Mouse (Mus musculus) stomach, embryonic 14.5 days (tissue): ENCODE results near the gene Cdc42ep5. TPM values are rescaled to one million over a fixed set of nuclear protein-coding genes. Genes with fewer than 3 reads are reported as not detected.

Experiments used
- ATAC-seq: fragments of 200-750 bp; cut with Nextera tagmentation; 2 replicates; pipeline ENCODE4 v1.8.0; 2017; ENCODE audit warnings: low read depth, moderate TSS enrichment; ENCODE audit not compliant: insufficient number of reproducible peaks, insufficient read depth, low FRiP score
- H3K27ac ChIP-seq: fragments of 300-500 bp; sonication (generic); 2 replicates; pipeline ENCODE4 v1.5.1; 2014; ENCODE audit warnings: mild to moderate bottlenecking, low read length, moderate library complexity, mixed read lengths
- H3K27me3 ChIP-seq: fragments of 300-500 bp; sonication (generic); 2 replicates; pipeline ENCODE4 v1.6.1; 2014; ENCODE audit warnings: low read length, control low read depth, mixed read lengths; ENCODE audit not compliant: control insufficient read depth, insufficient read depth
- H3K36me3 ChIP-seq: fragments of 300-500 bp; sonication (generic); 2 replicates; pipeline ENCODE4 v1.6.1; 2014; ENCODE audit warnings: mild to moderate bottlenecking, control low read depth, low read length, moderate library complexity, mixed read lengths; ENCODE audit not compliant: control insufficient read depth, insufficient read depth
- H3K4me1 ChIP-seq: fragments of 300-500 bp; sonication (generic); 2 replicates; pipeline ENCODE4 v1.6.1; 2014; ENCODE audit warnings: low read length, control low read depth, mixed read lengths; ENCODE audit not compliant: control insufficient read depth, insufficient read depth
- H3K4me2 ChIP-seq: fragments of 300-500 bp; sonication (generic); replicated peaks from 2 replicates; pipeline ENCODE4 v1.6.1; 2014; ENCODE audit warnings: low read depth, low read length, control low read depth
- H3K4me3 ChIP-seq: fragments of 300-500 bp; sonication (generic); 2 replicates; pipeline ENCODE4 v1.5.1; 2014; ENCODE audit warnings: low read depth, low read length, control low read depth
- H3K9ac ChIP-seq: fragments of 300-500 bp; sonication (generic); replicated peaks from 2 replicates; pipeline ENCODE4 v1.6.1; 2014; ENCODE audit warnings: low read depth, mild to moderate bottlenecking, control low read depth, low read length, moderate library complexity, mixed read lengths
- H3K9me3 ChIP-seq: fragments of 300-500 bp; sonication (generic); 2 replicates; pipeline ENCODE4 v1.6.1; 2016; ENCODE audit warnings: low read depth, low read length, control low read depth; ENCODE audit not compliant: control insufficient read depth
- WGBS: fragments of 180-500 bp; shearing (Covaris S2); extraction: QIAGEN DNeasy Blood & Tissue Kit; methylation state at CpG from one replicate; pipeline ENCODE4 v1.1.7; 2014; 5-methylcytosine and 5-hydroxymethylcytosine counted together
- polyA plus RNA-seq: library from polyadenylated mRNA; unstranded; fragments of >200 nt; fragmentation: Nextera tagmentation; extraction: Ambion mirVana; gene quantifications from 2 replicates; pipeline ENCODE4 v1.2.1, GENCODE M21; 2014

The Cdc42ep5 gene
- polyA plus RNA-seq, 1 experiment from 2014 or later: 76.7 TPM

DNA sequence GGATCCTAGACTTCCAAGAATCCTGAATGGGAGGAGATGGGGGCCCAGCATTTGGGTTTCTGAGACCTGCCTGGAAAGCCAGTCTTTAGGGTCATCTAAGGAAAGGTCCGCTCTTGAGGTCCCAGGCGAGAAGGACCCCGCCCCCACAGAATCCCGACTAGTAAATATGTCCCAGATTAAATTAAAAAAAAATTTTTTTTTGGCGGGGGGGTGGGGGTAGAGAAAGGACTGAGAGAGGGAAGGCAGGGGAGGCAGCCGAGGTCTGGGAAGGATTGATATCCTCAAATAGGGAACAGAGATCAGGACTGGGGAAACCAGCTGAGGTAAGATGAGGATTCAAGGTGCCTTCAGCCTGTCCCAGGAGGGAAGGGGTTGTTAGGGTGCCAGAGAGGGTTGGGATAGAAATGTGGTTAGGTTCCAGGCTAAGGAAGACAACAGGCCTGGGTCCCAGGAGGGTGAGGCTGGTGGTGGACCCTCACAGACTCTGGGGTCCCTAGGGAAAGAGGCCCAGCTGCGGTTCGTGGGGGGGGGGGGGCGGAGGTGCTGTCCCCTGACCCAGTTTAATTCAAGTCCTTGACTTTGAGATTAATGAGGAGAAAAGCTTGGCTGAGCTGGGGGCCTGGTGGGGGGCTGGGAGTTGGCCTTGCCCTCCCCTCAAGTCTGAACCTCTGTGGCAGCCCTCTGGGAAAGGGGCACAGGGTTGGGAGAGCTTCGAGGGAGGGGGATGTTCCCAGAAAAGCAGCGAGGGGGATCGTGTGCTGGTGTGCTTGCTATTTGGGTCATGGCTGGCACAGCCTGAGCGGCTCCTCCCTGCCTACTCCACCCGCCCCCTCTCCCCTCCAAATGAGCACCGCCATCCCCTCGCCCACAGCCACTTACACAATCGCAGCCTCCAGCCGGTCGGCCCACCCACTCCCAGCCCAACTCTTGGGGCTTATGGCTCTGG lies 44.4 kb downstream of the Cdc42ep5 start:
- Histone ChIP-seq H3K27me3 (0 out of 2 replicates have a peak, but pooled peaks cover 11% of the 10 kb centered on the region), H3K4me2 (peak overlapping the region; percentile 68), H3K9ac (no peak overlapping the region), H3K4me3 (peak overlapping the region; percentile 39), H3K36me3 (no peaks in the 10 kb centered on the region), H3K9me3 (no peaks in the 10 kb centered on the region), H3K27ac (no peak overlapping the region), H3K4me1 (peaks cover 7% of the 10 kb centered on the region; the same call in 1 of the 2 replicates)
- no peak for ATAC-seq
- WGBS: 21% methylated on average over 18 of the region's 19 CpGs

DNA sequence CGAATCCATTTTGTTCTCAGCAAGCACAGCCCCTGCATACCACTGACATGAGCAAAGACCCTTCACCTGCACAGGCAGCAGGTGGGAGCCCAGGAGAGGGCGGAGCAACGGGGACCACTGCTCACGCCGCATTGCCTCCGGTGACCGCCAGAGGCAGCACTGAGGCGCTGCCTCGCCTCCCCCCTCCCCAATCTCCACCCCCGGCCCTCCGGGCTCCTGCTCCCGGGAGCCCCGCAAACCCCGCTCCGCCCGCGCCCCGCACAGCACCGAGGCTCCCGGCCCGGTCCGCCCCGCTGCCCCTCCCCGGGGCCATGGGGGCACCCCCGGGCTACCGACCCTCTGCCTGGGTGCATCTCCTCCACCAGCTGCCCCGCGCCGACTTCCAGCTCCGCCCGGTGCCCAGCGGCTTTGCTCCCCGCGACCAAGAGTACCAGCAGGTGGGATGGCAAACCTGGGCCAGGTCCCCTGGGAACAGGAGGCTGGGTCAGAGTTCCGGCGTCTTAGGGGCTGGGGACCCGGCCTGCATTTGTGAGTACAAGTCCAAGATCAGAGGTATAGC lies 45.2 kb downstream of the Cdc42ep5 start, which contains the start of gene Ttyh1:
TSS of gene Ttyh1 (plus strand) at position 65 of the 559 bp plus-strand sequence.
- Histone ChIP-seq H3K27me3 (0 out of 2 replicates have a peak, but pooled peaks cover 11% of the 10 kb centered on the region), H3K4me3 (peak within 1 kb of the TSS; percentile 39), H3K9ac (0 out of 2 replicates have a peak within 1 kb of the TSS, but pooled peaks have one; percentile 33), H3K4me2 (peak within 1 kb of the TSS; percentile 68), H3K36me3 (no peaks in the 10 kb centered on the region), H3K4me1 (peaks cover 7% of the 10 kb centered on the region; the same call in 1 of the 2 replicates), H3K27ac (no peak within 1 kb of the TSS), H3K9me3 (no peaks in the 10 kb centered on the region)
- ATAC-seq: 0 out of 2 replicates have a peak, but pooled peaks have one; percentile 40
- WGBS: under 1% methylated on average over 30 of the region's 37 CpGs

DNA sequence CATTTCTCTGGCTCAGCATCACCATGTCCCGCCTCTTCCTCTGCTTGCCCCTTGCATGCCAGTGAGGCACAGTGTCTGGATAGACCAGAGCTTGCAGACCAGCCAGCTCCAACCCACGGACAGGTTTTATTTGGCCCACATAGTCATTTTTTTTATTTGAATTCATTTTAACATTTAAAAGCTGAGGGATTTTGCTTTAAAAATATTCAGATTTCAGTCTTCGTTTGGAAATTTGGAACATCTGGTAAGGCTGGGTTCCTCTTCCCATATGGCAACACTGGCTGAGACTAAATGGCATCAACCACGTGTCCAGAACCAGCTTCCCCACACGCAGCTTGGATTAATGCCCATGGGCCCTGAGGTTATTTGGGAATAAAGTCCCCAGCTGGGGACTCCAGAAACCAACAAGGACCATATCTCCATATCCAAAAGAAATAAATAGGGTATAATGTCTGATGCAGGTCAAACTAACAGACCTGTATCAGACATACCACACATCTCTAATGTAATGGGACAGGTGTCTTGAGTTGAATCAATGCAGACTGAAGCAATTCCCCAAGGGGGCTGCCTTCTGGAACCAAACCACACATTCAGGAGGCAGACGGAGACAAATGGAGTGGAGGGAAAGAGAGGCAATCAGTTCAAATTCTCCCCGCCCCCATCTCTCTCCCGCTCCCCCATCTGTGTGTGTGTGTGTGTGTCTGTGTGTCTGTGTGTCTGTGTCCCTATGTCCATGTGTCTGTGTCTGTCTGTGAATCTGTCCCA lies 47.4 kb downstream of the Cdc42ep5 start:
- Histone ChIP-seq H3K4me1 (no peaks in the 10 kb centered on the region), H3K9me3 (no peaks in the 10 kb centered on the region), H3K4me2 (no peak overlapping the region), H3K9ac (no peak overlapping the region), H3K4me3 (no peak overlapping the region), H3K36me3 (no peaks in the 10 kb centered on the region), H3K27ac (no peak overlapping the region), H3K27me3 (0 out of 2 replicates have a peak, but pooled peaks cover 11% of the 10 kb centered on the region)
- ATAC-seq: no peak
- WGBS: 66% methylated on average over 8 of the region's 8 CpGs

DNA sequence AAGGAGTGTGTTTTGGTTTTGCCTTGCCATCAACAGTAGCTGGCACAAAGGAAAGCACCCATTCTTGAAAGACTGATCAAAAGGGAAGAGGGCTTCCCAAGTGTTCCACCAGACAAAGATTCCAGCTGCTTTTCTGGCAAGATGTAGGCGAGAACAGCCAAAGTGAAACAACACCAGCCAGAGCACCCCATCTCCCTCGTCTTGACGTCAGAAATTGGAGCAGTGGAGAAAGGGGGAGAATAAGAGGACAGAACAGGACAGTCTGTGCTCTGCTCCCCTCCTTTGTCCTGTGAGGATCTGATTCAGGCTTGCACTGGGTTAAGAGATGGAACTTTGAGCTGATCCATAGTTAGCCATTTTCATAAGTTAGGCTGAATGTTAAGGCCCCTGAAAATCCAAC lies 52.9 kb downstream of the Cdc42ep5 start:
- 61% methylated on average over 3 of the region's 3 CpGs for WGBS
- Histone ChIP-seq H3K9me3 (no peaks in the 10 kb centered on the region), H3K4me3 (no peak overlapping the region), H3K27ac (no peak overlapping the region), H3K27me3 (no peaks in the 10 kb centered on the region), H3K4me2 (no peak overlapping the region), H3K36me3 (no peaks in the 10 kb centered on the region), H3K4me1 (no peaks in the 10 kb centered on the region), H3K9ac (no peak overlapping the region)
- no peak for ATAC-seq

DNA sequence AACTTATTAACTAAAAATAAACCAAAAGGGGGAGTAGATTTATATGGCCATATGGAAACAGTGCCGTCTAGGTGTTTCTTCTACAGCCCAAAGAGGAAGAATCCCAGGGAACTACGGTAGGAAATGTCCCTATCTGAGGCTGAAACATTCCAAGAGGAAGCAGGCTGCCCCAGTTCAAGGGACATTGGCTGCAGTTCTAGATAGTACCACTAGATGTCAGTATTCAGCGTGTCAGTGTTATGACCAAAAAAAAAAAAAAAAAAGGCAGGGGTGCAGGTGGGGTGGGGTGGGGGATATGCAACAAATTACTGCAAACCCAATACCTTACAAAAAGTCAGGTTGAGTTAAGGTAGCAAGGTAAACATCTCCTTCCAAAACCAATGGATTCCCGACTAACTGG lies 61.2 kb downstream of the Cdc42ep5 start:
- H3K36me3 ChIP-seq: no peaks in the 10 kb centered on the region
- H3K4me2 ChIP-seq: no peak overlapping the region
- no peaks in the 10 kb centered on the region for H3K9me3 ChIP-seq
- no peak for ATAC-seq
- H3K27ac ChIP-seq: no peak overlapping the region
- 15% methylated on average over 4 of the region's 4 CpGs for WGBS
- no peaks in the 10 kb centered on the region for H3K27me3 ChIP-seq
- no peak overlapping the region for H3K9ac ChIP-seq
- H3K4me3 ChIP-seq: no peak overlapping the region
- H3K4me1 ChIP-seq: no peaks in the 10 kb centered on the region

Other genes with a start within 250 kb of the Cdc42ep5 start
- not detected in 2 replicates for gene Lilra6, start 249.4 kb downstream of the Cdc42ep5 start, polyA plus RNA-seq
- 1.1 and 2.4 TPM in 2 replicates for gene Lair1, start 101.7 kb downstream of the Cdc42ep5 start, polyA plus RNA-seq
- gene Ttyh1, start 45.5 kb downstream of the Cdc42ep5 start, polyA plus RNA-seq: 8.2 TPM in 2 replicates
- 58.7 and 62.3 TPM in 2 replicates for gene Leng8, start 27.8 kb downstream of the Cdc42ep5 start, polyA plus RNA-seq
- 1.9 and 3.9 TPM in 2 replicates for gene Leng9, start 14.5 kb downstream of the Cdc42ep5 start, polyA plus RNA-seq
- gene Lilra5, start 72.9 kb upstream of the Cdc42ep5 start, polyA plus RNA-seq: 0.12 and 0.15 TPM in 2 replicates
- not detected in 2 replicates for gene Ncr1, start 172.9 kb upstream of the Cdc42ep5 start, polyA plus RNA-seq
- gene Gp6, start 232.9 kb upstream of the Cdc42ep5 start, polyA plus RNA-seq: 0.27 and 0.36 TPM in 2 replicates